Mouse (Mus musculus): Measurements from ENCODE around the gene Plcg2.

The Plcg2 gene

DNA sequence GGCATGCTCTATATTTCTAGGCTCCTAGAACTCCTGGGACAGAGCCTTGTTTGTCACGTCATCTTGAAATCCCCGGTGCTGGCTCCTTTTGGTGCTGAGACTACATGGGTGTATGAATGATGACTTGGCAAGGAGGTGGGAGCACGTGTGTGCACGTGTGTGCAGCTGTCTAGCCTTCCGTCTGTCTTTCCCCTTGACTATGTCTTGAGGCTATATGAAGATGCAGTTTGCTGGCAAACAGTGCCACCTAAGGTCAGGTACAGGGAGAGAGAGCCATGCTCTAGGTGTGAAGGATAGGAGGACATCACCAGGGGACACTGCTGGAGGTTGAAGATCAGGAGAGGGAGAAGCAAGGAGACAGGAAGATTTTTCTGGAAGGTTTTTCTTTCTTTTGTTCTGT lies 49.9 kb downstream of the Plcg2 start:
- DNase-seq (ENCODE audit: low spot score in 2 of 2), result peak; percentile 61 to 72

DNA sequence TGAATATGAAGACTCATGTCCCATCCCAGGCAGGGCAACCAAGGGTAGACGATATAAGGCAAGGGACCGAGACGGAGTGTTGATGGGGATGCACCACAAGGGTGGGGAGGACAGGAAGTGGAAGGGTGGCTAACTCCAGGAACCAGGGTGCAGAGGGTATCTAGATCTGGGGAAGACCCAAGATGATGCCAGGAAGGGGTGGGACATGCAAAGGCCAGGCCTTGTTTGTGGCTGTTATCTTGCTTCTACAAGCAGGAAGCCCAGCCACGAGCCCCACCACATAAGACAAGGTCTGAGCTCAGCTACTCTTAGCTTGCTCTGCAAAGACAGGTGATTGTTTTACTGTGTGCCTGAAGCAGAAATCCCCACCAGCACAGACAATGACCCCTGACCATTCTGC lies 50.4 kb downstream of the Plcg2 start:
- peak; percentile 77 to 81 for DNase-seq (ENCODE audit: low spot score in 2 of 2)

GRCm38 (mm10) chr8:117550529-117550928 lies 52.4 kb downstream of the Plcg2 start:
- no peak for DNase-seq (ENCODE audit: low spot score in 2 of 2)

DNA sequence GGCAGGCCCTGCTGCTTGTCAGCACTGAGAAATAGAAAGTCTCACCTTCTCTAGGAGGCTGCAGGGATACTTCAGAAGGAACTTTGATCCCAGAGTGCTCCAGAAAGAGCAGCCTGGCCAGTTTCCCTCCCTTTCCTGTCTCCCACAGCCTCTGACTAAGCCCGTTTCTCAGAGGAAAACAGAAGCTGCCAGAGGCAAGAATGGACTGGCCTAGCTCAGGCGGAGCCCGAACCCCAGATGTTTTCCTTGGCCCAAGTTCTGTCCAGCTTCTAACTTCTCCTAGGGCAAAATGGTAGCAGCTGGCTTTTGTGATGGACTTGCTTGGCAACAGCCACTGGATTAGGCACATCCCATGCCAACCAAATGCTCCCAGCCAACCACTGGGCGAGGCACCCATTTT lies 62.9 kb downstream of the Plcg2 start:
- no peak for DNase-seq (ENCODE audit: low spot score in 2 of 2)

DNA sequence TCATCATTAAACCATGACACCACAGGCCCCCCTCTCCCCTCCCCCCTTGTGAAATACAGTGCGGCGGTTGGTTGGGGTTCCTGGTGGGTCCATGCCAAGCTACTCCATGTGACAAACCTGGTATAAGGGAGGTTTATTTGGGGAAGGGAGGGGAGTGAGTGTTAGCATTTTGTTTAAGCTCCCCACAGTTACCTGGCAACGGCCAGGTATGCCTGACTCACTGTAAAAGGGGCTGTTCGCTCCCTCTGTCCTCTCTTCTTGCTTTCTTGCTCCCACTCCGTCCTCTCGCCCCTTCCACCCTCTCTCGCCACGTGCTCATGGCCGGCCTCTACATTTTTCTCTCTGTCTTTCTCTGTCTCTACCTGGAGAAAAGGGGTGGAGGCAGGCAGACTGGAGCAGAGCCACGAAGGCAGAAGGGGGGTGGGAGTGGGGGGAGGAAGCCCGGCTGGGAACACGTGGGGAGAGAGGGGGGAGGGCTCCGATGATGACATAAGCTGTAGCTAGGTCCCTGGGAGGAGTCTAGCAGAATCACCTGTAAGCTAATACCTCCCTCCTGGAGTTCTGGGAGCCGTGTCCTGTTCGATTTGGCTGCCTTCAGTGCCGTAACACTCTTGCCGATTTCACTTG lies 63.8 kb downstream of the Plcg2 start:
- DNase-seq (ENCODE audit: low spot score in 2 of 2), result no peak

- no peak for DNase-seq (ENCODE audit: low spot score in 2 of 2)
These were observed 64.4 kb downstream of the Plcg2 start for GRCm38 (mm10) chr8:117562445-117563014.

DNA sequence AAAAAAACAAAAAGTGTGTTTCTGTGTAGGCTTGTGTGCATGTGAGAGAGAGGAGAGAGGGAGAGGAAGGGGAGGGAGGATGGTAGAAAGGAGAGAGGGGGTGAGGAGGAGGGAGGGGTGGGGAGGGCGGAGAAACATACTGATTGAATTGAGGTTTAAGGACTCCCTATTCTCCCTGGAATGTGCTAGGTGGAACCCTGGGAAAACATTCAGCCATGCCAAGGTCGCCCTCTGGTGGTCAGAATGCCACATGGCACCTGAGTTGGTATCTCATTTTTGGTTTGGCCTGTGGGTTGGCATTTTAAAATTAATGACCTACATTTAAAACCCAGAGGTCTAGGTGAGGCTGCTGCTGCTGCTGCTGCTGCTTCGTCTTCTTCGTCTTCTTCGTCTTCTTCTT lies 71.3 kb downstream of the Plcg2 start:
- DNase-seq (ENCODE audit: low spot score in 2 of 2), result peak in 1 of 2 experiments; percentile 17

DNA sequence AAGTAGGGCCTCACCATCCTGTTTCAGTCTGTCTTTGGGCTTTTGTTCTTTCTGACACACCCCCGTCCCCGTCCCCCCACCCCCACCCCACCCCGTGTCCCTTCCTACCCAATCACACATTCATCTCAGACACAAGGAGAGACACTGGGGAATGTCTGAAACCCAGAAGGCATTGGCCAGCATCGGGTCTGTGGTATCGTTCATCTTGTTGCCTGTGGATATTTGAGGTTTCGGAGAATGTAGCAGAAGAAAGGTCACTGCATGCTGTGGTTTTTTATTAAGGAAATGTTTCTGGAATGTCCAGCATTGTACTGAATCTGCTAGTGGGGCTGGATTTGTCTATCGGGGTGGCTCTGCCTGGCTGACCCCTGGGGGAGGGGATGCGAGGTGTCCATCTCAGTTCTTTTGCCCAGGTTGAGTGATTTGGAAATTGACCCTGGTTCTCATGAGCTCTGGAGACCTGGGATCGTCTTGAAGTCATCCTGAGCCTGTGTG lies 78.2 kb downstream of the Plcg2 start:
- DNase-seq (ENCODE audit: low spot score in 2 of 2), result no peak

GRCm38 (mm10) chr8:117577059-117577458 lies 79.0 kb downstream of the Plcg2 start:
- DNase-seq (ENCODE audit: low spot score in 2 of 2), result no peak

- no peak for DNase-seq (ENCODE audit: low spot score in 2 of 2)
These were observed 79.8 kb downstream of the Plcg2 start for GRCm38 (mm10) chr8:117577883-117578282.

- DNase-seq (ENCODE audit: low spot score in 2 of 2), result no peak
These were observed 80.8 kb downstream of the Plcg2 start for GRCm38 (mm10) chr8:117578856-117579255.

DNA sequence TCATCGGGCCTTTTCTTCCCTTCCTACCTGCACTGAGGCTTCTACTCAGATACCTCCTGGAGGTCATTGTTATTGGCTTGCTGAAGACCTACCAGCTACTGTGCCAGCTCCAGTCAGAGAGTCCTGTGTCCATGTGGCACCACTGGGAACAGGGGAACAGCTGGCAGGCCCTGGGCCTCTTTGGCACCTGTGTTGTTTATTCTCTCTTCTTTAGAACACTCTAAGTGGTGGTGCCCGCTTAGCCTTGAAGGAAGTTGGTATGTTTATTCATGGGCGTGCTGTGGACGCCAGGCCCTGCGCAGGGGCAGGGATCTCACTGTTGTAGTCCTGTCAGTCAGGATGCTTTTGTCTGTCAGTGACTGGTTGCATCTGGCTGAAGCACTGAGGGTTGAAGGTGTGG lies 95.8 kb downstream of the Plcg2 start:
- no peak for DNase-seq (ENCODE audit: low spot score in 2 of 2)

DNA sequence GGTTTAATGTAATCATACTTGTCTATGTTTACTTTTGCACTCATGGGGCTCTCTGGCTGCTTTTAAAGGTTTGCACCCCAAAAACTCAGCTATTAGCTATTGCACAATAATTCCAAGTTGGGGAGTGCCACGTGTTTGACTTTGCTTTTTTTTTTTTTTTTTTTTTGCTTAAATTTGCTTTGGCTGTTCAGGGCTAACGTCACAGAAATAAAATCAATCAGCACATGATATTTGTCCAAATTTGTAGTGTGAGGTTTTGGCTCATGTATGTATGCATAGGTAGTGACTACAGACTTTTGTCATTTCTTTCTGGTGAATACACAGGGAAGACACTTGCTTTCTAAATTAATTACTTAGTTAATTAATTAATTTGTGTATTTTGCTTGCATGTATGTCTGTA lies 96.9 kb downstream of the Plcg2 start:
- no peak for DNase-seq (ENCODE audit: low spot score in 2 of 2)

DNA sequence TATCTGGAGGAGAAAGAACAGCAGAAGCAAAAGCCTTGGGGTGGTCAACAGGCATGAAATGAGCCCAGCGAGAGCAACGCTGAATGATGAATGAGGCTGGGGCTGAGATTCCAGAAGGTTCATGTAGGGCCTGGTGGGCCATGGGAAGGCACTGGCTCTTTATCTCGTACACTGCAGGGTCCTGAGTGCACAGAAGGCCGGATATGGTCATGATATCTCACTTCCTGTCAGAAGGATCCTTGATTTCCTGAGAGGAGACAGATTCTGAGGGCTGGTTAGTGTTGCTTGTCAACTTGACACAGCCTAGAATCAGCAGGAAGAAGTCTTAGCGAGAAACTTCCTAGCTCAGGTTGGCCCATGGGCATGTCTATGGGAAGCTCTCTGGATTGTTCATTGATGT lies 98.7 kb downstream of the Plcg2 start:
- no peak for DNase-seq (ENCODE audit: low spot score in 2 of 2)

DNA sequence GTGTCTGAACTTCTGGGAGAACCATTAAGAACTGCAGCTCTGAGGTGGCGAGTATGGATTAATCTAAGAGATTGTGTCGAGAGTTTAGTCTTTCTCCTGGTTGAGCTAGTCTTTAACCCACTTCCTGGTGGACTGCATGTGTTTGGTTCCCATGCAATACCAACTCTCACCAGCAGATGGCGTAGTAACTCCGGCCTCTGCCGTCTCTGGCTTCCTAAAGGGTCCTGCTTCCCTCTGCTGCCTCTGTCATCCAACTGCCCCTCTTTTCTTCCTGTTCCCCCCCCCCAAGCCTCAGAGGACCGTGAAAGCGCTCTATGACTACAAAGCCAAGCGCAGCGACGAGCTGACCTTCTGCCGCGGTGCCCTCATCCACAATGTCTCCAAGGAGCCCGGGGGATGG lies 102.7 kb downstream of the Plcg2 start:
- DNase-seq (ENCODE audit: low spot score in 2 of 2), result no peak

DNA sequence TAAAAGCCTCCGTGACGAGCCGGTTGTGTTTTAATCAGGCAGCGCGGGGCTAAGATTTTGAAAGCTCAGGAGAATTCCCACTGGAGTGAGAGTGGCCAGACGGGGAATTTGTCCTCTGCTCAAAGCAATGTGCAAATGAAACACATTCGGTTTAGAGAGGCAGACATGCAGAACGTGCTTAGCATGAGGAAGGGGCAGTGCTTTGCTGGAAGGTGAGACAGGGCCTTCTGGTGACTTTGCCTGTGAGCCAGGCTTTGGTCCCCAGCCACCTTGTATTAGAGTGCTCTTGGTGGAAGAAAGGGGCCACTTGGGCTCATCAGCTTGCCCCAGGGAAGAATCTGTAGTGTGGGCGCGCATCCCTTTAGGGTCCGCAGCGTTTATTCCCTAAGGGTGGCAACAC lies 106.0 kb downstream of the Plcg2 start:
- DNase-seq (ENCODE audit: low spot score in 2 of 2), result no peak

DNA sequence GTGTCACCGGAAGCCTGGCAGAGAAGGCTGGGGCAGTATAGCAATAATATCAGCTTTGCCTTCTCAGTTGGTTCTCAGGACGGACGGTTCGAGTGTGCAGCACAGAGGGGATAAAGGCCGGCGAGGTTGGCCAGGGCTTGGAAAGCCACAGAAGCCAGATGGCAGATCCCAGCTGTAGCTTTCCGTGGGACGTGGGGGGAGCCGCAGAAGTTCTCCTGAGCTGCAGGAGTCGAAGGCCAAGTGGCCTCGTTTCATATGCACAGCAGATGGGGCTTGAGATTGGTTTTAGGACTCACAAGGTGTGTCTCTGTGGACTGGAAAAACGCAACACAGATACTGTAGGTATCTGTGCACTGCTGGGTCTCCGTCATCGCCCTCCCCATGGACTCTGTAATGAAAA lies 106.6 kb downstream of the Plcg2 start:
- DNase-seq (ENCODE audit: low spot score in 2 of 2), result no peak

- no peak for DNase-seq (ENCODE audit: low spot score in 2 of 2)
These were observed 107.1 kb downstream of the Plcg2 start for GRCm38 (mm10) chr8:117605201-117605600.

- DNase-seq (ENCODE audit: low spot score in 2 of 2), result no peak
These were observed 112.4 kb downstream of the Plcg2 start for GRCm38 (mm10) chr8:117610506-117610905.

GRCm38 (mm10) chr8:117612861-117613260 lies 114.8 kb downstream of the Plcg2 start:
- no peak for DNase-seq (ENCODE audit: low spot score in 2 of 2)

- peak; percentile 18 to 30 for DNase-seq (ENCODE audit: low spot score in 2 of 2)
These were observed 128.1 kb downstream of the Plcg2 start for GRCm38 (mm10) chr8:117626040-117626838.

GRCm38 (mm10) chr8:117627096-117627495 lies 129.0 kb downstream of the Plcg2 start:
- DNase-seq (ENCODE audit: low spot score in 2 of 2), result no peak

DNA sequence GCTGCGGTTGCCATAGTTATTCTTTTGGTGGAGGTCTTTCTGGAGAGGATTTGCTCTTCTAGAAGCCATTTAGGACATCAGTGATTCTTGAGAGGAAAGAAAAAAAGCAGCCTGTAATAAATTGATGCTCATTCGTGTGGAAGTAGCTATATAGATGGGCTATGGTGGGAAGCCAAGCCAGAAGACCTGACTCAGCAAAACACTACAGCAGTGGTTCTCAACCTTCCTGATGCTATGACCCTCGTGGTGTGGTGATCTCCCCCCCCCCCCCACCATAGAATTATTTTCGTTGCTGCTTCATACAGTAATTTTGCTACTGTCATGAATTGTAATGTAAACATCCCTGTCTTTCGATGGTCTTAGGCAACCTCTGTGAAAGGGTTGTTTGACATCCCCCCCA lies 134.4 kb downstream of the Plcg2 start:
- DNase-seq (ENCODE audit: low spot score in 2 of 2), result no peak

Data from spleen, postnatal 36 days (tissue).